Mouse (Mus musculus) MEL (cell line): ENCODE data around the gene Crybb1.

Source experiments
- ETS1 ChIP-seq: IDR thresholded peaks from 2 replicates; pipeline ENCODE4 v1.6.1; 2012; ENCODE audit warnings: low read depth, mild to moderate bottlenecking, inconsistent platforms, low read length, improper control_type of control experiment, moderate library complexity
- TAL1 ChIP-seq: IDR thresholded peaks from 2 replicates; pipeline ENCODE4 v1.6.1; 2012; ENCODE audit warnings: mild to moderate bottlenecking, inconsistent platforms, low read length, moderate library complexity, mixed read lengths

- TF ChIP-seq ETS1 (peak; percentile 86), TAL1 (peak; percentile 35)
Observed at GRCm38 (mm10) chr5:112286984-112287641, 31.5 kb downstream of the Crybb1 start.
